Mouse (Mus musculus): ENCODE measurements around the gene Rab25. TPM values are rescaled to one million over a fixed set of nuclear protein-coding genes. Genes with fewer than 3 reads are reported as not detected.

Gene Rab25
- total RNA-seq, 1 experiment from 2014 or later = not detected

DNA sequence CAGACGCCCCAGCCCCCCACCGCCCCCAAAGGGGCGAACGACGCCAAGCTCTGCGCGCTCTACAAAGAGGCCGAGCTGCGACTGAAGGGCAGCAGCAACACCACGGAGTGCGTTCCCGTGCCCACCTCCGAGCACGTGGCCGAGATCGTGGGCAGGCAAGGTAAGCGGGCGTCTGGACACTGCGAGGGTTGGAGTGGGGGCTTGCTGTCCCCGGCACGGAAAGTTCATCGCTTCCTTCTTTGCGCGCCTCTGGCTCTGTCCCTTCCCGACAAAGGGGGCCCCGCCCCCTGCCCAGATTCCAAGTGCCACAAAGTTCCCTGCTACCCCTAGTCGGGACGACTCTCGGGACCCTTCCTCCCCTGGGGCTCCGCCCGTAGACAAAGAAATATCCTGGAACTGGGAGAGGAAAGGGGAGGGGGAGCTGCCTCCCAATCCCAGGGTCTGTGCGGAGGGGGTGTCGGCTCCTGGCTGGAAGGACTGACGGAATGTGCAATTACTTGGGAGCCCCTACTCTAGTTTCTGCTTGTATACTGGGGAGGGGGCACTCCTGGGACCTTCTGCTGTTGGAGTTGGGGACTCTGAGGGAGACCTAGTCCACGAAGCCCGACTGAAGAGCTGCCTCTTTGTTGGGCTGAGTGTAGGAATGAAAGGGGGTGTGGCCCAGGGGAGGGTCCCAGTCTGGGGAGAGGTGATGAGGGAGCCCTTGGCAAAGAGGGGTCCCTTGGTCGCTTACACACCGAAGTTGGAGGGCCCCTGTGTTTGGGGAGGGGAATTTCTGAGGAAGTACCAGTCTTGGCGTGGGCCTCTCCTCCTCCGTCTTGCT lies 15.2 kb downstream of the Rab25 start:
- no peak for ATAC-seq (replicated peaks in 1 of 2; ENCODE audit: insufficient read depth in 1 of 2, low FRiP score in 2 of 2, low TSS enrichment in 1 of 2, low read depth in 1 of 2, poor library complexity in 2 of 2, severe bottlenecking in 2 of 2)

DNA sequence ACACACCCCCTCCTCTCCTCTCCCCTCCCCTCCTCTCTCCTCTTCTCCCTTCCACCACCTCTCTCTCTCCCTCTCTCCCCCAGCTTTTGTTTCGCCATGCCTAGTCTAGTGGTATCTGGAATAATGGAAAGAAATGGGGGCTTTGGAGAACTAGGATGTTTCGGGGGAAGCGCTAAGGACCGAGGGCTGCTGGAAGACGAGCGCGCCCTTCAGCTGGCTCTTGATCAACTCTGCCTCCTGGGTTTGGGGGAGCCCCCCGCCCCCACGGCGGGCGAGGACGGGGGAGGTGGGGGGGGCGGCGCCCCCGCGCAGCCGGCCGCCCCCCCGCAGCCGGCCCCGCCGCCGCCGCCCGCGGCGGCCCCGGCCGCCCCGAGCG lies 15.8 kb downstream of the Rab25 start, which contains the start of gene Mex3a:
Gene Mex3a (plus strand): TSS at position 97 of the 376 bp plus-strand sequence.
- ATAC-seq (replicated peaks in 1 of 2; ENCODE audit: insufficient read depth in 1 of 2, low FRiP score in 2 of 2, low TSS enrichment in 1 of 2, low read depth in 1 of 2, poor library complexity in 2 of 2, severe bottlenecking in 2 of 2) = no peak

DNA sequence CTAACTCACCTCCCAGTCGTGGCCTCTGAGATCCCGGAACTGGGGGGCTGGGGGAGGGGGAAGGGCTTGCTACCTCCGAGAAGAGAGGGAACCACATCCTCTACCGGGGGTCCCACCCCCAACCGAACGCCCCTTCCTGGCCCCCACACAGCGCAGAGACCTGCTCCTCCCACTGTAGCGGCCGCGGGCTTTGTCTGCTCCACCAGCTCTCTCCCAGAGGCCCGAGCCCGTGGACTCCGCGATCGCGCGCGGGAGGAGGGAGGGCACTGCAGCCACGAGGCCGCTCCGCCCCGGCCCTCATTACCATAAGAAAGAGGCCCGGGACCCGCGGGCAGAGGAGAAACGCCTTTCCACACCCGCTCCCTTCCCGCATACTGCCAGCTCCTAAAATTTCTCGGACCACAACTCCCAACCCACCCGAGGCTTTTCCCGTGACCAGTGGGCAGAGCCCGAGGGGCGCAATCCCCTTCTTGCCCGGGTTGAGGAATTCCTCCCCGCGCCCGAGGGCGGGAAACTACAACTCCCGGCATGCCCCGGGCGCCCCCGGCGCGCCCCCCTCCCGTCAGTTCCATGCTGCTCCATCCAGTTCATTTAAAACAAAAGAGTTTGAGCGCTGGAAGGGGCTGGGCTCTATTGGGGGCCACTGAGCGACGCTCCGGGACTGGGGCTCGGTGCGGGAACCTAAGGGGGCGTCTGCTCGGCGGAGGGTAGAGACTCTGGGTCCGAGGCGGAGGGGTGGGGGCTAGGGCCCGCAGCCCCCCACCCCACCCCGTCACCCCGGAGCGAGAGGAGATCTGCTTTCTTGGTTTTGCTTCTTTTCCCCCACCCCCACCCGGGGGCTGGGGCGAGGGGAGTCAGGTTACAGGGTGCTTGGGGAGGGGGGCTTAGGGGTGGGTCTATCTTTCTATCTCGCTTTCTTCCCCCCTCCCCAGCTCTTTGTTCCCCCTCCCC lies 16.5 kb downstream of the Rab25 start:
- peak; percentile 48 to 66 for ATAC-seq (replicated peaks in 1 of 2; ENCODE audit: insufficient read depth in 1 of 2, low FRiP score in 2 of 2, low TSS enrichment in 1 of 2, low read depth in 1 of 2, poor library complexity in 2 of 2, severe bottlenecking in 2 of 2)

DNA sequence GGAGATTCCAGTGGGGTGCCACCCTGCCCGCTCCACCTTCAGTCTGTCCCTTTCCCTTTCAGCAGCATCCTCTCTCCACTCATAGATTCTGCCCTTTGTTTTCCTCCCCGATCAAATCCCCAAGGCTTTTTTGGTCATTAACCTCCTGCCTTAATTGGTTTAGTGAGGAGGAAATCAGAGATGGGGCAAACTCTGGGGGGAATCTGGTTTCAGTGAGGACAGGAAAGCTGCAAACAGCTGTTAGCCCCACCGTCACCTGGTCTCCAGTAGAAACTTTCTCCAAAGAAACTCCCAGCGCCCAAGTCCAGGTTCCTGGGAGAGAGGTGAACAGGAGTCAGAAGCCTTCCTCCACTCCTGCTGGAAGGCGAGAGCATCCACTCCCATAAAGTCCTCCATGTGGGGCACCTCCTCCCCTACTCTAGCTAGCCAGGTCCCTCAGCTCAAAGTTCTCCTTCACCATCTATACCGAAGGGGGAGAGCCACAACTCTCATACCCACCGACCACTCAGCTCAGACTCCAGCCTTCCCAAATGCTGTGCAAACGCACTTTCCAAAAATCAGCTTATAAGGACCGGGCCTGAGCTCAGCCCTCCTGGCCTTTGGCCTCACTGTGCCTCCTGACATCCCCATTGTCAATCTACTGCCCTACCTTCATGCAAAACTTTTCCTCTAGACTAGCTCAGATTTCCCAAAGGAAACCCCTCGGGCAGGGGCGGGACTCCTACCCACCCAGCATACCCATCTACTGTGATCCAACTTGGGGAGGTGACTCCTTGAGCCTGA lies 17.8 kb downstream of the Rab25 start:
- no peak for ATAC-seq (replicated peaks in 1 of 2; ENCODE audit: insufficient read depth in 1 of 2, low FRiP score in 2 of 2, low TSS enrichment in 1 of 2, low read depth in 1 of 2, poor library complexity in 2 of 2, severe bottlenecking in 2 of 2)

DNA sequence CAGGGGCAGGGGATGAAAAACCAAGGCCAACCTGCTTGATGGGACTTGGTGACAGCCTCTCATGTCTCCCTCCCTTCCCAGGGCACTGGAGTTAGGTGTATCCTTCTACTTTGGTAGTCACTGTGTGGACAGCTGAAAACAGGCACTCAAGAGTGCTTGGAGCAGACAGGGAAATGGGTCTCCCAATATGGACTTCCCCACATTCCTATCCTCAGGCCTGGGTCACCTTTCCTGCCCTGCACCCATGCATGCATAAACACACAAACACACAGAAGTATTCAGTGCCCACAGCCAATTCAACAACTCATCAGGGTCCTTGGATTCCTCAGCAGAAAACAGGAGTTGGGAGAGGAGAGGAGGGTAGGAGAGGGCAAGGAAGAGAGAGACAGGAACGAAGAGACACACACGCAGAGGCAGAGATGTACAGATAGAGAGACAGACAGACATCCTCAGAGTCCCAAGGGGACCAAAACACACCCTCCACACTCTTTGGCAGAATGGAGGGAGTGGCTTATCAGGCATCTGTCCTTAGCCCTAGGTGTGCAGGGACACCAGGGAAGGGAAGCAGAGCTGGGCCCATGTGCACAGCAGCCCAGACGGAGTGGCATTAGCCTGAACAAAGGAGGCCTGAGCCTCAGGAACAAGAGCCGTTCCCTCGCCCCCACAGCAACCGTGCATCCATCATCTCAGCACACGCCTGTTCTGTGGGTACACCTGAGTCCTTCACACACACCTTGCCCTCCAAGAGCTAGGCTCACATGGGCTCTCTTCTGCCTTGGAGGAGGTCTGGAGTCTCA lies 18.7 kb downstream of the Rab25 start:
- no peak for ATAC-seq (replicated peaks in 1 of 2; ENCODE audit: insufficient read depth in 1 of 2, low FRiP score in 2 of 2, low TSS enrichment in 1 of 2, low read depth in 1 of 2, poor library complexity in 2 of 2, severe bottlenecking in 2 of 2)

DNA sequence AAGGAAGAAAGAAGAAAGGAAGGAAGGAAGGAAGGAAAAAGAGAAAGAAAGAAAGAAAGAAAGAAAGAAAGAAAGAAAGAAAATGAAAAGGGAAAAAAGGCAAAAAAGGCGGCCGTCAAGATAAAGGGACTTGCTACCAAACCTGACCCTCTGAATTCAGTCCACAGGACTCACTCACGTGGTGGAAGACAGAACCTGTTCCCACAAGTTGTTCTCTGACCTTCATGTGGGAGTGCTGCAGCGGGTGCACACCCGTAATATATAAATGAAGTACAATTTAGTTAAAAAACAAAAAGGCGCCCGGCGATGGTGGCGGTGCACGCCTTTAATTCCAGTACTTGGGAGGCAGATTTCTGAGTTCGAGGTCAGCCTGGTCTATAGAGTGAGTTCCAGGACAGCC lies 19.5 kb downstream of the Rab25 start:
- ATAC-seq (replicated peaks in 1 of 2; ENCODE audit: insufficient read depth in 1 of 2, low FRiP score in 2 of 2, low TSS enrichment in 1 of 2, low read depth in 1 of 2, poor library complexity in 2 of 2, severe bottlenecking in 2 of 2) = no peak

DNA sequence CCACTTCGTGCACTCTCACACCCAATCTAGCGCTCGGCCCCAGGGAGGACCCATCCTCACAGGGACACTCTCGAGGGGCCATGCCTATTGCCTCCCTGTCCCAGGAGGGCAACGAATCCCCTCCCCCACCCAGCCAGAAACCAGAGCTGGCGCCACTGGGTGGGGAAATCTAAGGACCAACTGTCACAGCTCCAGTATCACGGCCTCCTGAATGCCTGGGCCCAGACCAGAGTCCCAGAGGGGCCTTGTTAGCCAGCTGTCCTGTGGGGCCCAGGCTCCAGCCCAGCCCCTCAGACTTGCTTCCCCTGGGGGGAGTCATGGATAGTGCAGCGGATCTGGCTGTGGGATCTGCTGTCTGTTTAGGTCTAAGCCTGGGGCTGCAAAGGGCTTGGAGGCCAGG lies 20.5 kb downstream of the Rab25 start:
- no peak for ATAC-seq (replicated peaks in 1 of 2; ENCODE audit: insufficient read depth in 1 of 2, low FRiP score in 2 of 2, low TSS enrichment in 1 of 2, low read depth in 1 of 2, poor library complexity in 2 of 2, severe bottlenecking in 2 of 2)

DNA sequence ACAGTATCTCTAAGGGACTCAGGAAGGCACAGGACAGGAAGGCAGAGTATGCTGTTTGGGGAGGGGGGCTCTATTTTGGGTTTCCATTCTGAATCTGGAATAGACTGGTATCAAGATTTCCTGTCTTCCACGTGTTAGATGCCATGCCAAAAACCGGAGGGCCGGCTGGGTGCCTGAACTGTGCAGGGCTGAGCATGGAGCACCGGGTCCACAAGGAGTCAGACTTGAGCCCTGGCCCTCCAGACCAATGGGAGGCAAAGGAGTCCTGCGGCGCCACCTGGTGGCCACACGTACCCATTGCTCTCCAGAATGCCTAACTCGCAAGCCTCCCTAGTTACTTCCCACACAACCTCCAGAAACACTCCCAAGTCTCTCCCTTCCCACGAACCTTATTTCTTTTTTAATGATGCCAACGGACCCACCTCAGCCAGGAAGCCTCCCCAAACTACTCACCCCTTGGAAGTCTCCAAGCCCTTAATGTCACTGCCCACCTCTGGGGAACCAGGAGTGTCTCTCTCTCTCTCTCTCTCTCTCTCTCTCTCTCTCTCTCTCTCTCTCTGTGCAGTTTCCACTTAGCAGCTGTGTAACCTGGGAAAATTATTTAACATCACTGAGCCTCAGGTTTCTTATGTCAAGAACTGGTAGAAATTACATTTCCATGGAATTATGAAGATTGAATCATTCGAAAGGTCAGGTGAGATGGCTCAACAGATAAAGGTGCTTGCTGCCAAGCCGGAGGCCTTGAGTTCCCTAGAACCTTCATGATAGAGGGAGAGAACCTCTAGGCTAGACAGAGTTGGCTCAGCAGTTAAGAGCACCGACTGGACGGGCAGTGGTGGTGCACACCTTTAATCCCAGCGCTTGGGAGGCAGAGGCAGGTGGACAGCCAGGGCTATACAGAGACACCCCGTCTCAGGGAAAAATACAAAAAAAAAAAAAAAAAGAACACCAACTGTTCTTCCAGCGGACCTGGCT lies 21.7 kb downstream of the Rab25 start:
- ATAC-seq (replicated peaks in 1 of 2; ENCODE audit: insufficient read depth in 1 of 2, low FRiP score in 2 of 2, low TSS enrichment in 1 of 2, low read depth in 1 of 2, poor library complexity in 2 of 2, severe bottlenecking in 2 of 2) = peak; percentile 75

DNA sequence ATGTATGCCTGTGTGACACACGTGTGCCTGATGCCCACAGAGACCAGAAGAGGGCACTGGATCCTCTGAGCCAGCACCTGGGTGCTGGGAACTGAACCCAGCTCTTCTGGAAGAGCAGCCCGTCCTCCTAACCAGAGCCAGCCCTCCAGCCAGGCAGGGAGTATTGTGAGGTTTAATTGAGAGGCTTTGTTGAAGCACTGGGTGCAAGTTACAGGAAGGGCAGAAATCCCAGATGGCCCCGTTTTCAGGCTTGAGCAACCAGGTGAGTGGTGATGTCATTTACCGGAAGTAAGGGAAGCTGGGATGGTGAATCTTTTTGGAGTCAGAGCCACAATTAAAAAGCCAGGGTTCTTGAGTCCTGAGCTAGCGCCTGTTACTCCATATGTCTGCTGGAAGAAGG lies 23.1 kb downstream of the Rab25 start:
- ATAC-seq (replicated peaks in 1 of 2; ENCODE audit: insufficient read depth in 1 of 2, low FRiP score in 2 of 2, low TSS enrichment in 1 of 2, low read depth in 1 of 2, poor library complexity in 2 of 2, severe bottlenecking in 2 of 2) = no peak

DNA sequence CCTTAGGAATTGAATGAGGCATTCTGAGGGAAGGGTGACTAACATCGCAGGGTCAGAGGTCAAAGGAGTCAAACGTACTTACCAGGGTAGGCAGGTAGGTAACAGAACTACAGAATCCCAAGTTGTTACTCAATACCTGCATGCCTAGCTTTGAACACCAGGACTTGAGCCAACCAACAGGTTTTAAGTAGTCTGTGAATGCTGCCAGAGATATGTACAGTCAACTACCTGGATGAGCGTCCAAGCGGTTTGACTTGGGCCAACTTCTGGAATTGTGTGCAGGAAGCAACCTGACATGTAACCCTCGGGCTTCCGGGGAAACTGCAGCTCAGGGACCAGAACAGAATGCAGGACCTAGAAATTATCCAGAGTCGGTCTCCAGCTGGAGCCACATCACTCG lies 25.1 kb downstream of the Rab25 start:
- no peak for ATAC-seq (replicated peaks in 1 of 2; ENCODE audit: insufficient read depth in 1 of 2, low FRiP score in 2 of 2, low TSS enrichment in 1 of 2, low read depth in 1 of 2, poor library complexity in 2 of 2, severe bottlenecking in 2 of 2)

DNA sequence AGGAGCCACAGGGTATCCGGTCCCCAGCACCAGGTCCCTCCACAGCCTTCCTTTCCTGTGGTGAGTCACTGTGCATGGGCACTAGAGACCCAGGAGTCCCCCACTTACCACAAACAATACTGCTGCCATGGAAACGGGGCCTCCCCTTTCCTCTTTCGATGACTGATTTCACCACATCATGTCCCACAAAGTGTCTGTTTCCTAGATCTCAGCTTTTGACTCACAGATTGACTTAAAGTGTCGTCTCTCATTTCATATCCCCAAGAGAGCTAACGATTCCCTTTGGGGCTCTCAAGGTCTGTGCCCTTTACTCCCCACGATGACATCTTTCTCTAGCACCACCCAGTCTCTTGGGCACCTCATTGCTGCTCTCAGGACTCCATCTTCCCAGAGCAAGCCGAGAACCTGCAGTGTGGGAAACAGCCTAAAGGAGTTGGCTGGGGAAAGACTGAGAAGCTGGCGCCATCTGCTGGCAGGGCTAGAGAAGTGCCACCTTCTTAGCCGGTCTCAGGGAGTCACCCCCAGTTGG lies 26.2 kb downstream of the Rab25 start:
- ATAC-seq (replicated peaks in 1 of 2; ENCODE audit: insufficient read depth in 1 of 2, low FRiP score in 2 of 2, low TSS enrichment in 1 of 2, low read depth in 1 of 2, poor library complexity in 2 of 2, severe bottlenecking in 2 of 2) = peak; percentile 91 to 92

DNA sequence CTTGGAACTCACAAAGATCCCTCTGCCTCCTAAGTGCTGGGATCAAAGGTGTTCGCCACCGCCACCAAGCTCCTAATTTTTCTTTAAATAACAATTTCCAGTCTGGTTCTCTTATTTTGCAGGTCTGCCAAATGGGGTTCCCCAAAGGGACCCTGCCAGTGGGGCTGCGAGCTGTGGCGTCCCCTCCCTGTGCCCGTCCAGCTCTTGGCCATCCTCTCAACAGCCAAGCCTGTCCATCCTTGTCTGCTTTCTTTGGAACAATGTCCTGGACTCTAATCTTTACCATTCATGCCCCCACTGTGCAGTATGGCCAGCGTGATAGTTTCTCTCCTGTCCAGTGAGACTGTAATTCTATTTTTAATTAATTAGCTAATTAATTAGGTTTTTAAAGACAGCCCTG lies 26.9 kb downstream of the Rab25 start:
- no peak for ATAC-seq (replicated peaks in 1 of 2; ENCODE audit: insufficient read depth in 1 of 2, low FRiP score in 2 of 2, low TSS enrichment in 1 of 2, low read depth in 1 of 2, poor library complexity in 2 of 2, severe bottlenecking in 2 of 2)

DNA sequence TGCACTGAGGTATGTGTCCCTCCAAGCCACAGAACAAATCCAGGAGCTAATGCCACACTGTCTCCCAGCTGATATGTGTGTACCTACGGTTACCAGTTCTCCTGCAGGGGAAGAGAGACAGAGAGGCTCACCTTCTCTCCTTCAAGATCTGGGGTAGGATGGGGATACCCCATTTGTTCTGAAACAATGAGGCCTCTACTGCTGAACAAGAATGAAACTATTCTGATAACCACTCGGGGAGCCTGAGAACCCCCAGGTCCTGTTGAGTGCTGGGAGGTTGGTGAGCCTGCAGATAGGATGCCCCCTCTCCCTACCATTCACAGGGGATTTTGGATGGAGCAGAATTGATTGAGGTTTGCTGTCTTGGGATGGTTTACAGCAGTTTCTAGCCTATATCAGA lies 28.0 kb downstream of the Rab25 start:
- no peak for ATAC-seq (replicated peaks in 1 of 2; ENCODE audit: insufficient read depth in 1 of 2, low FRiP score in 2 of 2, low TSS enrichment in 1 of 2, low read depth in 1 of 2, poor library complexity in 2 of 2, severe bottlenecking in 2 of 2)

DNA sequence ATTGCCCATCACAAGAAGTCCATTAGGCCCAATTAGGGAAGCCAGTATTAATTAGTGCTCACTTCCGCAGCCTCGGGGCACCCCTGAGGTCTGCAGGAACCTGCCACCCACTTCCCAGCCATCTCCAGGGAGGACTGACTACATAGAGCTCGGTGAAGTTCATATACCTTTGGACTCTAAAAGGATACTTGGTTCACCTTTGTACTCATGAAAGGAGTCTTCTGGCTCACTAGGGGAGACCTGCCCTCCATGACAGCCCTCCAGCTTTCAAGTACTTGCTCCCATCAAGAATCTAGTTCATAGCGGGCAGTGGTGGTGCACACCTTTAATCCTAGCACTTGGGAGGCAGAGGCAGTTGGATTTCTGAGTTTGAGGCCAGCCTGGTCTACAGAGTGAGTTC lies 29.7 kb downstream of the Rab25 start:
- no peak for ATAC-seq (replicated peaks in 1 of 2; ENCODE audit: insufficient read depth in 1 of 2, low FRiP score in 2 of 2, low TSS enrichment in 1 of 2, low read depth in 1 of 2, poor library complexity in 2 of 2, severe bottlenecking in 2 of 2)

DNA sequence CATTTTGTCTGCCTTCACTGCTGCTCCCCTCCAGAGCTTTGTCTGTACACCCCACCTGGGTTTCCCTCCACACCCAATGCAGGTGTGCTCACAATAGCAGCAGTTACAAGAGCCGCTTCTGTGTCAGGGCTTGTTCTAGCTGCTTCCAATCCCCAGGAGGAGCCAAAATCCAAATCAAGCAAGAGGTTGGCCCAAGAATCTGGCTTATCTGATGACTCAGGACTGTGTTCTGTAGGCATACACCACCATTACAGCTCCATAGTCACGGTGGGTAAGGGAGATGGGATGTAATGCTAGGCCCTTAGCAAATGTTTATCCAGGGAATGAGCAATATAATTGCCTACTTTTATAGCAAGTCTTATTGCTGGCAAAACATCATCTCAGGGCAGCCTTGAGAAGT lies 31.7 kb downstream of the Rab25 start:
- ATAC-seq (replicated peaks in 1 of 2; ENCODE audit: insufficient read depth in 1 of 2, low FRiP score in 2 of 2, low TSS enrichment in 1 of 2, low read depth in 1 of 2, poor library complexity in 2 of 2, severe bottlenecking in 2 of 2) = no peak

DNA sequence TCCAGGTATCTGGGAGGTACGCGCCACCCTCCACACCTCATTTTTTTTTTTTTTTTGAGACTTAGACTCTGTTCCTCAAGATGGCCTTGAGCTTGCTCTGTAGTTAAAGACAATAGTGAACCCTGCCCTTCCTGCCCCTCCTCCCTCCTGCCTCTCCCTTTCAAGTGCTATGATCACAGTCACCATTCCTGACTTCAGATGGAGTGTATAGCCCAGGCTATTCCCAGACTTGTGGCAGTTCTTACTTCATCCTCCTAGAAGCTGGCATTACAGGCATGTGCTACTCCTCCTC lies 33.1 kb downstream of the Rab25 start:
- no peak for ATAC-seq (replicated peaks in 1 of 2; ENCODE audit: insufficient read depth in 1 of 2, low FRiP score in 2 of 2, low TSS enrichment in 1 of 2, low read depth in 1 of 2, poor library complexity in 2 of 2, severe bottlenecking in 2 of 2)
